In the genomic region with DNA sequence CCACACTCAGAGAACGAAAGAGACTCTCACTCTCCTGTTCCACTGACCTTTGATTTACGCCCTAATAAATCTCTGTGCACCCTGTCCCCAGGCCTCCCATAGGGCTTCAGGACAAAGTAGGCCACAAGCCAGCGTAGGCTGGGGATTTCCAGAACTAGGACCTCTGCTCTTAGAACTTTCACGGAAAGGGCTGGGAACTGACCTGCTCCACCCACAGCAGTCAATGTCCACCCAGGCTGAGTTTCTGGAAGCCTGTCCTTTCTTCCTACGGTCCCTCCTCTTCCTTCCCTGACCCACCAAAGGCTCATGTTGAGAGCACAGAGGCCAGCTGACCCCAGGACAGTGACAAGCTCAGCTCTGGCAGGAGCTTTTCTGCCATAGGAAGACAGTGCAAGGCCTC, we compare ENCODE assay signal across 11 mouse cellular contexts. TPM values are rescaled to one million over a fixed set of nuclear protein-coding genes. Genes with fewer than 3 reads are reported as not detected.
DNase-seq lines count a peak whose midpoint lies in the region; ATAC-seq and TF ChIP-seq lines count a peak whose summit lies in the region.
"Had no signal": no experiment of that assay in that cellular context is flagged by ENCODE, and none has a peak within 500 bp of the region (broad histone marks: within the 10 kb centered on the region; RNA-seq: fewer than 3 reads in every experiment).

No protein-coding gene starts in this region.

- DNase-seq in heart, adult 11 months: peak; percentile 98
- DNase-seq in heart, postnatal 4 days: no peak
- DNase-seq in lung, postnatal 0 days (ENCODE audit: low spot score): peak; percentile 36
- no peak for DNase-seq in lung, adult 18-20 months
- peak; percentile 74 for DNase-seq in kidney, postnatal 10 days
- no peak for DNase-seq in thymus, postnatal 4 days
- DNase-seq in urinary bladder, postnatal 36 days (ENCODE audit: low spot score in 2 of 2): no peak
- no peak for DNase-seq in MN1 (ENCODE audit: low spot score)
- DNase-seq: right cerebral cortex, postnatal 14 days had no signal

- 61% methylated on average over 5 of the region's 5 CpGs for WGBS in lung, postnatal 0 days

- H3K27ac ChIP-seq in lung, postnatal 0 days (ENCODE audit: low read length): peak overlapping the region; percentile 54

- H3K9ac ChIP-seq in lung, postnatal 0 days (replicated peaks; ENCODE audit: low read depth): no peak overlapping the region

- H3K9me3 ChIP-seq in lung, postnatal 0 days (ENCODE audit: low read length): no peaks in the 10 kb centered on the region

- no peaks in the 10 kb centered on the region; the same call in 1 of the 2 replicates for H3K4me1 ChIP-seq in lung, postnatal 0 days (ENCODE audit: insufficient read depth, low read depth, low read length)

- peak; percentile 67 for TF ChIP-seq EP300 in lung, postnatal 0 days (IDR thresholded peaks at IDR 0.05)

- H3K27me3 ChIP-seq in lung, postnatal 0 days (replicated peaks; ENCODE audit: insufficient read depth, low read length): no peaks in the 10 kb centered on the region
- H3K27me3 ChIP-seq: Patski had no signal

- H3K4me2 ChIP-seq in lung, postnatal 0 days (replicated peaks; ENCODE audit: low read depth, low read length): no peak overlapping the region

- ATAC-seq in lung, postnatal 0 days: peak; percentile 35; the same call in 1 of the 2 replicates
- ATAC-seq: midbrain, embryonic 16.5 days; Patski had no signal

- no peak overlapping the region for H3K4me3 ChIP-seq in lung, postnatal 0 days (ENCODE audit: low read depth, low read length)

- no peak for TF ChIP-seq CTCF in lung, postnatal 0 days (IDR thresholded peaks at IDR 0.05)

- no peaks in the 10 kb centered on the region for H3K36me3 ChIP-seq in lung, postnatal 0 days (ENCODE audit: insufficient read depth, low read length)

RNA-seq across cellular contexts. Expression of a gene that starts 35.3 kb away (rescaled TPM):
- total RNA-seq in heart, postnatal 4 days (2021): 10 to 100 TPM; 26.1 to 26.6 TPM
- 10.9 and 15.3 TPM in 2 replicates for polyA plus RNA-seq in lung, postnatal 0 days (2015; fragmentation: Nextera tagmentation; extraction: Ambion mirVana)

Comparison
In these comparisons a context has a peak if more than half of its experiments do, and no peak if none do; other contexts are left out.
1. DNase-seq: peak in heart, adult 11 months (single experiment), lung, postnatal 0 days (single experiment) and kidney, postnatal 10 days (single experiment); none in heart, postnatal 4 days (single experiment), lung, adult 18-20 months (0 of 2), thymus, postnatal 4 days (single experiment), urinary bladder, postnatal 36 days (0 of 2) and MN1 (single experiment).